Mouse (Mus musculus) E14TG2a.4 (cell line): ENCODE measurements around the gene Boll.

ENCODE experiments used
- CTCF ChIP-seq: conservative IDR thresholded peaks from 2 replicates; pipeline ENCODE4 v1.5.1; 2014; ENCODE audit warnings: low read length
- NANOG ChIP-seq: IDR thresholded peaks from 2 replicates; pipeline ENCODE4 v1.6.1; 2014; ENCODE audit warnings: borderline replicate concordance, low read length, mixed read lengths
- POU5F1 ChIP-seq: IDR thresholded peaks from 2 replicates; pipeline ENCODE4 v1.6.1; 2014; ENCODE audit warnings: low read length, borderline replicate concordance

GRCm38 (mm10) chr1:55201850-55202752 is 161.2 kb downstream of the Boll start:
- TF ChIP-seq CTCF (no peak), NANOG (no peak), POU5F1 (no peak)
